Mouse (Mus musculus): Measurements from ENCODE around the gene Cdc37. TPM values are rescaled to one million over a fixed set of nuclear protein-coding genes. Genes with fewer than 3 reads are reported as not detected.

The Cdc37 gene
- 117 and 133 TPM in 2 replicates for total RNA-seq (2017)

DNA sequence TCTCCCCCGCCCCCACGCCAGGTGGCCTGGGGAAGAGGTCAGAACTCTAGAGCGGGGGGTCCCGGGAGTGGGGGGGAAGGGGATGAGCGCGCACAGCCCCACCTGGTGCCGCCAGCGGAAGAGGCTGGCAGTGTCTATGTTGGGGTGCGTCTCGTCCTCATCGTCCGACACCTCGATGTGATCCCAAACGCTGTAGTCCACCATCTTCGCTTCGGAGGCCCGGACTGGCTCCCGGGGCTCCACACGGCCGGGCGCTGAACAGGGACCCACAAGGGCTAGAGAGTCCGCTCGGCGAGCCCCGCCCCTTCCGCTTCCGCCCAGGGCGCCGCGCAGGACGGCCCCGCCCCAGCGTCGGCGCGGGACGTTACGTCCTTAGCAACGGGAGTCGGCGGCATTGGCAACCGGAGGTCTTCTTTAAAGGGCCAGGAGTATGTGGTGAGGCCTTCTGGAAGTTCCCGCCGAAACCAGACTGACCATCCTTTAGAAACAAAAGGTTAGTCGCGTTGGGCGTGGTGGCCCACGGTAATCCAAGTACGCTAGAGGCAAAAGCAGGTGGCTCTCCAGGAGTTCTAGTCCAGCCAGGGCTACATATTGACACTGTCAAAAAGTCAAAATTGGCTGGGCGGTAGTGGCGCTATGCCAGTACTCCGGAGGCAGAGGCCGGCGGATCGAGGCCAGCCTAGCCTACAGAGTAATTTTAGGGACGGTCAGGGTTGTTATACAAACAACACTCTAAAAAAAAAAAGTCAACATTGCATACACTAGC lies at the start of gene Cdc37:
Cdc37 (minus strand) TSS at position 329 of the 766 bp plus-strand sequence.
- peak; percentile 73 for ATAC-seq (ENCODE audit: extremely low read depth, insufficient number of reproducible peaks, low FRiP score, poor library complexity, severe bottlenecking)

DNA sequence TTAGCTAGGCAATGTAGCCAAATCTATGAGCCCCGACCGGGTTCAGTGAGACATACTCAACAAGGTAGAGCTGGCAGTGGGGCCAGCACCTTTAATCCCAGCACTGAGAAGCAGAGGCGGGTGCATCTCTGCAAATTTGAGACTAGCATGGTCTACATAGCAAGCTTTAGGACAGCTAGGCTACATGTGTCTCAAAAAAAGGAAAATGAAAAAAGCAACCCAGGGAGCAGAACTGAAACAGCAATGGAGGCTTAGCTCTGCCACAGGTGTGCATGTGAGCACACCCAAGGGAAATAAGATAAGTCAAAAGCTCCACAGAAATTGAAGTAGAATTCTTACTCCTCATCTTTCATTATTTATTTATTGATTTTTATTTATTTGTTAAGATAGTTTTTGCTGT lies 49.2 kb upstream of the Cdc37 start:
- ATAC-seq (ENCODE audit: extremely low read depth, insufficient number of reproducible peaks, low FRiP score, poor library complexity, severe bottlenecking) = no peak

DNA sequence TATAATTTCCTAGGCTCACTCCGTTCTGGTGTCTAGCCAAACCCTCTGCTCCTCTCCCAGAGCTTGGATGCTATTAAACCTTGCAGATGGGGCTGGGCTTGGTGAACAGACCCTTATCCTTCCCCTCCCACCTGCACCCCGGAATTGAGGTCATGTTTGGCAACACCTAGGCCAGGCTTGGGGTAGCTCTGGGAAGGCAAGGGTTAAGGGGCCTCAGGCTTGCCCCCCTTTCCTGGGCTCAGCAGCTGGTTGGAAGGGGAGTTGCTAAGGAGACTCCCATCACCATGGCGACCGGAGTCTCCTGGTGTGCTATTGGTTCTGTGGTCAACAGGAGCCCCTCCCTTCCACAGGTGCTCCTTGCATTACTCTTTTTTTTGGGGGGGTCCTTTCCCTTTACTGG lies 48.2 kb upstream of the Cdc37 start:
- ATAC-seq (ENCODE audit: extremely low read depth, insufficient number of reproducible peaks, low FRiP score, poor library complexity, severe bottlenecking) = no peak

DNA sequence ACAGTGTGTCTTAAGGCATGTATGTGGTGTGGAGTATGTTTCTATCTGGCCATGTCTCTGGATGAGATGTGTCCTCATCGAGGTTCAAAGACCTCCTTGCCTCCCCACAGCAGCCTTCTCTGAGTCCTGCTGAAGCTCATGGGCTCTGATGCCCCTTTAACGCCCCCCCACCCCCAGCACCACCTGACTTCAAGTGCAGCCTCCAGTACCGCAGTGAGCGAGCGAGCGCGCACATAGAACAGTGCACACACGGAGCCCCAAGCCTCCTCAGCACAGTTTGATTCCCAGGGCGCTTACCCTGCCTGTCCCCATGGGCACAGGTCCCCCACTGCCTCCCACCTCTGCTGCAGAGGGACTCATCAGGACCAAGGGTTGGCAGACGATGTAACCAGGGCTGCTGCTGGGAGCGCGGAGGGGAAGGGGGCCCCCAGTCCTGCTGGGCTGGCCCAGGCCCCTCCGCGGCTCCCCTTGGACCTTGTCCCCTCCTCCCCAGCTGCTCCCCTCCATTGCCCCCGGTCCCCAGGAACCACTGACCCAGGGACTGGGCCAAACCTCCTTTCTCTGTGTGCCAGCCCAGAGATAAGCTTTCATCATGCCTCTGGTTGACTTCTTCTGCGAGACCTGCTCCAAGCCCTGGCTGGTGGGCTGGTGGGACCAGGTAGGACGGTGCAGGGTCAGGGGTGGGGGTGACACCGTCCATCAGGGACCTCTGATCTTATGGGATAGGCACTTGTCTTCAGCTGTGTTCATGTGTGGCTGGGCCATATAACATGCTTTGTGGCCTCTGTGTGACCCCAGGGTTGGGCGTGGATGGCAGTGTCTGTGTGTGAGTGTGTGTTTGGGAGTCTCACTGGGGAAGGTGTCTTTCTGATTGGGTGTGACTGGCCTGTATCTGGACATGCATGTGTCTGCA lies 47.0 kb upstream of the Cdc37 start:
- no peak for ATAC-seq (ENCODE audit: extremely low read depth, insufficient number of reproducible peaks, low FRiP score, poor library complexity, severe bottlenecking)

GRCm38 (mm10) chr9:21195736-21196505 lies 46.1 kb upstream of the Cdc37 start:
- 0 out of 2 replicates have a peak, but pooled peaks have one; percentile 31 for ATAC-seq (ENCODE audit: extremely low read depth, insufficient number of reproducible peaks, low FRiP score, poor library complexity, severe bottlenecking)

DNA sequence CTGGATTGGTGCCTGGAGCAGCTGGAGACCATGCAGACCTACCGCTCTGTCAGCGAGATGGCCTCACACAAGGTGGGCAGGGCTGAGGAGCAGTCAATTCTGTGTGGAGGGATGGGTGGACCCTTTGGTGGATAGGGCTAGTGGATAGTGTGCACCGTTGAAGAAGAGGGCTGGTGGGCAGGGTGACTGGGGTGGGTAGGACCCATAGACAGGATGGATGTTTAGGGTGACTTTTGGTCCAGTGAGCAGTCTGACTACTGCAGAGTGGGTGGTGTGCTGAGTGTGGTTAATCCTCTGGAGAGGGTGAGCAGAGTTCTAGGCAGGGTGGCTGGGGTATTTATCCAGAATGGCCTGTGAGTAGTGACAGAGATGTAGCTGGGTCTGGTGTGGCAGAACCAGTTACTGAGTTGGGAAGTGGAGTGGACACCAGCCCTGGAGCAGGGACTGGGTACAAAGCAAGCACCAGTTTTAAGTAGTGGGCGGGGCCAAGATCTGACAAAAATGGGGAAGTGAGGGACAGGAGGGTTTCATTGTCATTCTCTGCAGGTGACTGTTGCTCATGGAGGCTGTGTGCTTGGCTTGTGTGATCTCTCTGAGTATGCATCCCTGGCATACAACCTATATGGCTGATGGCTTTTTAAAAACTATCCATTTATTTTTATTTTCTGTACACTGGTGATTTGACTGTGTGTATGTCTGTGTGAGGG lies 45.2 kb upstream of the Cdc37 start:
- peak; percentile 61 for ATAC-seq (ENCODE audit: extremely low read depth, insufficient number of reproducible peaks, low FRiP score, poor library complexity, severe bottlenecking)

- ATAC-seq (ENCODE audit: extremely low read depth, insufficient number of reproducible peaks, low FRiP score, poor library complexity, severe bottlenecking) = no peak
These were observed 44.0 kb upstream of the Cdc37 start for GRCm38 (mm10) chr9:21193786-21194185.

DNA sequence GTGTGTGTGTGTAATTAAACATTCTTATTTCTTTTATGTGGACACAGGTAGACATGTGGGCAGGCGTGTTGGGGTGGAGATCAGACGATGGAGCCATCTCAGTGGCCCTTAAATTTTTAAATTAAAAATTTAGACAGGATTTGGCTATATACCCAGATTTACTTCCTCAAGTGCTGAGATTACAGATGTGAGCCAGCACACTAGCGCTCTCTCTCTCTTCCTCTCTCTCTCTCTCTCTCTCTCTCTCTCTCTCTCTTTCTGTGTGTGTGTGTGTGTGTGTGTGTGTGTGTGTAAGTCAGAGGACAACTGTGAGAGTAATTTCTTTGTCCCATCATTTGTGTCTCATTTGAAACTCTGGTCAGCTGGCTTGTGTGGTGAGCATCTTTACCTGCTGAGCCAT lies 40.9 kb upstream of the Cdc37 start:
- ATAC-seq (ENCODE audit: extremely low read depth, insufficient number of reproducible peaks, low FRiP score, poor library complexity, severe bottlenecking) = no peak

- ATAC-seq (ENCODE audit: extremely low read depth, insufficient number of reproducible peaks, low FRiP score, poor library complexity, severe bottlenecking) = no peak
These were observed 40.1 kb upstream of the Cdc37 start for GRCm38 (mm10) chr9:21189905-21190304.

DNA sequence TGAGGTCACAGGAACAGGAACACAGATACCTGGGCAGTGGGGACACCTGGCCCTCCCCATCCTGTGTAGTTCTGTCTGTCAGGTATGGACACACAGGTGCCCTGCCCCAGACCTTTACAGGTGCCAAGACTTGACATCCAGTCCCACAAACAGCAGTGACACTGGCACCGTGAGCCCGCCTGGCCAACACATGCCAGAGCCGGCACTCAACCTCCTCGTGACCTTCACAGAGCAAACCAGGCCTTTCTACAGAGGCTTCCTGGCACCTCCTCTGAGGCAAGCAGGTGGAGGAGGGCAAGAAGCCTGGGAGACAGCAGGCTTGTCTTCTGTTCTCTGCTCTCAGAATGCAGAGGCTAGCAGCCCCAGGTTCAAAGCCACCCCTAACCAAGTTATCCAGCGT lies 35.7 kb upstream of the Cdc37 start:
- no peak for ATAC-seq (ENCODE audit: extremely low read depth, insufficient number of reproducible peaks, low FRiP score, poor library complexity, severe bottlenecking)

DNA sequence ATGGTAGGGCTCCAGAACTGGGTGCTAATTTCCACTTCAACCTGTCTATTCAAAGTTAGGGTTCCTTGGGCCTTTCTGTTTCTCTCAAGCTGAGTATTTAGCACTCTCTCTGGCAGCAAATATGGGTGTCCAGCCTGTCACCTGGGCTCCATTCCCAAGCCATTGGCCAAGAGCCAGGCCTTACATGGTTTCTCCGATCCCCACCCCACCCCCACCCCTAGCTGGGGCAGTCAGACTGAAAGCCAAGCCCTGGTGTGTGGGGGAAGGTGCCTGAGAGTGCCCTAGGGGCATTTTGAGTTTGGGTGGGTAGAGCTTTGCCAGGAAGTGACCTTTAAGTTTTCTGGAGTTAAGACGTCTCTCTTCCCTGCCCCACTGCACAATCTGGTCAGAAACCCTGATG lies 35.0 kb upstream of the Cdc37 start:
- no peak for ATAC-seq (ENCODE audit: extremely low read depth, insufficient number of reproducible peaks, low FRiP score, poor library complexity, severe bottlenecking)

- peak; percentile 66 for ATAC-seq (ENCODE audit: extremely low read depth, insufficient number of reproducible peaks, low FRiP score, poor library complexity, severe bottlenecking)
These were observed 34.2 kb upstream of the Cdc37 start for GRCm38 (mm10) chr9:21183905-21184413.

DNA sequence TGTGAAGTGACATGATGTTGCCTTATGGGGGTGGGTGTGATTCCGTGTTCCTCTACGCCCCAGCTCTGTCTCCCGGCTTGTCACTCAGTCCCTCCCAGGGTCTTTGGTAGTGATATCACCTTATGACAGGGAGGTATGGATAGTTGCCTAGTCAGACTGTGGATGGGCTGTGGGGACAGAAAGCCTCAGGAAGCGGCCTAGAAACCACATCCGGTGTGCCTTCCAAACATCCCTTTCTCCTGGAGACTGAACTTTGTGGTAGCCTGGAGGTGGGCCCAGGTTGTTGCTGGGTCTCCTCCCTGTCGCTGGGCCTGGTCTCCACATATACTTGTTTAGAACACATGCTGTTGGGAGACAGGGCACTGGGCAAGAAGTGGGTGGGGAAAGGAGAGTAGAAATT lies 33.6 kb upstream of the Cdc37 start:
- no peak for ATAC-seq (ENCODE audit: extremely low read depth, insufficient number of reproducible peaks, low FRiP score, poor library complexity, severe bottlenecking)

GRCm38 (mm10) chr9:21181421-21182220 lies 31.8 kb upstream of the Cdc37 start:
- ATAC-seq (ENCODE audit: extremely low read depth, insufficient number of reproducible peaks, low FRiP score, poor library complexity, severe bottlenecking) = no peak

GRCm38 (mm10) chr9:21180841-21181240 lies 31.1 kb upstream of the Cdc37 start:
- no peak for ATAC-seq (ENCODE audit: extremely low read depth, insufficient number of reproducible peaks, low FRiP score, poor library complexity, severe bottlenecking)

GRCm38 (mm10) chr9:21180402-21180801 lies 30.6 kb upstream of the Cdc37 start:
- ATAC-seq (ENCODE audit: extremely low read depth, insufficient number of reproducible peaks, low FRiP score, poor library complexity, severe bottlenecking) = no peak

- ATAC-seq (ENCODE audit: extremely low read depth, insufficient number of reproducible peaks, low FRiP score, poor library complexity, severe bottlenecking) = no peak
These were observed 22.6 kb upstream of the Cdc37 start for GRCm38 (mm10) chr9:21172364-21172763.

GRCm38 (mm10) chr9:21169157-21169556 lies 19.4 kb upstream of the Cdc37 start:
- no peak for ATAC-seq (ENCODE audit: extremely low read depth, insufficient number of reproducible peaks, low FRiP score, poor library complexity, severe bottlenecking)
